Mouse (Mus musculus) neural tube, embryonic 11.5 days (tissue): ENCODE data around the gene Nt5c1a. TPM values are rescaled to one million over a fixed set of nuclear protein-coding genes. Genes with fewer than 3 reads are reported as not detected.

Experiments used
- ATAC-seq: fragments of 200-750 bp; cut with Nextera tagmentation; 2 replicates; pipeline ENCODE4 v1.8.0; 2017; ENCODE audit warnings: moderate number of reproducible peaks, mild to moderate bottlenecking, moderate TSS enrichment, moderate library complexity; ENCODE audit not compliant: insufficient read depth, low FRiP score, low TSS enrichment
- DNase-seq: peaks from one replicate; pipeline ENCODE4 v3.0.0-alpha.2; 2015; ENCODE audit warnings: low spot score
- H3K27ac ChIP-seq: fragments of 300-500 bp; sonication (generic); 2 replicates; pipeline ENCODE4 v1.5.1; 2014; ENCODE audit warnings: low read depth, mild to moderate bottlenecking, low read length
- H3K27me3 ChIP-seq: fragments of 300-500 bp; sonication (generic); 2 replicates; pipeline ENCODE4 v1.6.1; 2014; ENCODE audit warnings: mild to moderate bottlenecking, low read length, mixed read lengths; ENCODE audit not compliant: control insufficient read depth, insufficient read depth
- H3K36me3 ChIP-seq: fragments of 300-500 bp; sonication (generic); 2 replicates; pipeline ENCODE4 v1.6.1; 2014; ENCODE audit warnings: mild to moderate bottlenecking, low read length, moderate library complexity, mixed read lengths; ENCODE audit not compliant: control insufficient read depth, insufficient read depth
- H3K4me1 ChIP-seq: fragments of 300-500 bp; sonication (generic); 2 replicates; pipeline ENCODE4 v1.6.1; 2014; ENCODE audit warnings: low read length, mixed read lengths; ENCODE audit not compliant: control insufficient read depth, insufficient read depth
- H3K4me2 ChIP-seq: fragments of 300-500 bp; sonication (generic); 2 replicates; pipeline ENCODE4 v1.6.1; 2014; ENCODE audit warnings: low read depth, mild to moderate bottlenecking, moderate library complexity
- H3K4me3 ChIP-seq: fragments of 300-500 bp; sonication (generic); 2 replicates; pipeline ENCODE4 v1.5.1; 2014; ENCODE audit warnings: low read depth, low read length
- H3K9ac ChIP-seq: fragments of 300-500 bp; sonication (generic); 2 replicates; pipeline ENCODE4 v1.6.1; 2014; ENCODE audit warnings: mild to moderate bottlenecking, low read length
- H3K9me3 ChIP-seq: fragments of 300-500 bp; sonication (generic); 2 replicates; pipeline ENCODE4 v1.6.1; 2016; ENCODE audit warnings: low read length; ENCODE audit not compliant: control insufficient read depth
- WGBS: fragments of 180-500 bp; shearing (Covaris S2); extraction: QIAGEN DNeasy Blood & Tissue Kit; methylation state at CpG from one replicate; pipeline ENCODE4 v1.1.7; 2014; 5-methylcytosine and 5-hydroxymethylcytosine counted together
- polyA plus RNA-seq: library from polyadenylated mRNA; unstranded; fragments of >200 nt; fragmentation: Nextera tagmentation; extraction: Ambion mirVana; gene quantifications from 2 replicates; pipeline ENCODE4 v1.2.1, GENCODE M21; 2014

Gene Nt5c1a
- polyA plus RNA-seq, 1 experiment from 2014 or later = not detected

- H3K9me3 ChIP-seq = no peaks in the 10 kb centered on the region
- H3K36me3 ChIP-seq = no peaks in the 10 kb centered on the region
- H3K27ac ChIP-seq = no peak overlapping the region
- DNase-seq (peak; percentile 77), ATAC-seq (peak; percentile 78; the same call in 1 of the 2 replicates)
- no peaks in the 10 kb centered on the region for H3K27me3 ChIP-seq
- no peak overlapping the region for H3K4me3 ChIP-seq
- no peak overlapping the region for H3K4me2 ChIP-seq
- H3K4me1 ChIP-seq = no peaks in the 10 kb centered on the region
- no peak overlapping the region for H3K9ac ChIP-seq
- WGBS = 73% methylated on average over 15 of the region's 15 CpGs
Observed at GRCm38 (mm10) chr4:123219720-123220357, 18.5 kb downstream of the Nt5c1a start.

DNA sequence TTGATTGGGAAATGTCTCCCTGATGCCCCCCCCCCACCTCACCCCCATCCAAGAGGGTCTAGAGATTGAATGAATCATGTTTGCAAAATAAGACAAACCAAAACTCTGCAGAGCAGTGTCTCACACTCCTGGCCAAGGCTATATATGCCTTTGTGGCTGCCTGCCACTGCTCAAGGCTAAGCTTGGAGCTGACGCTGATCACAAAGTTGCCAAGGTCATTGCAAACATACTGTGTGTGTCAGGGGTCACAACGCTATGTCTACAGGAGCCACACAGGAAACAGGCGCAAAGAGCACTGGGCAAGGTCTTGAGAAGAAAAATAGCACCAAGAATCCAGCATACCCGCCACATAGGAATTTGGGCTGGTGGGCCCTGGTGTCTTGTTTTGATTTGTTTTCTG, 19.3 kb downstream of the Nt5c1a start:
- DNase-seq = no peak
- Histone ChIP-seq H3K36me3 (no peaks in the 10 kb centered on the region), H3K4me2 (no peak overlapping the region), H3K4me3 (no peak overlapping the region), H3K4me1 (no peaks in the 10 kb centered on the region), H3K27ac (no peak overlapping the region), H3K9me3 (no peaks in the 10 kb centered on the region), H3K9ac (no peak overlapping the region), H3K27me3 (no peaks in the 10 kb centered on the region)
- 66% methylated on average over 4 of the region's 4 CpGs for WGBS
- no peak for ATAC-seq

DNA sequence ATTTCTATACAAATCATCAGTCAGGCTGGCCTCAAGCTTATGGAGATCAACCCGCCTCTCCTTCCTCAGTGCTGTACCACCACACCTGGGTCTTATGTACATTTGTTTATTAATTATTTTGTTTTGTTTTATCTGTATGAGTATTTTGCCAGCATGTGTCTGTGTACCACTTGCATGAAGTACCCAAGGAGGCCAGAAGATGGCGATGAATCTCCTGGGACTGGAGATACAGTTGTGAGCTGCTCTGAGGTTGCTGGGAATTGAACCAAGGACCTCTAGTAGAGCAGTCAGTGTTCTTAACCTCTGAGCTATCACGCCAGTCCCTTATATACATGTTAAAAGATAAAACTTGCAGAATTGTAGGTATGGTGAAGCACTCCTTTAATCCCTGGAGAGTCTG, 22.0 kb downstream of the Nt5c1a start:
- Histone ChIP-seq H3K36me3 (no peaks in the 10 kb centered on the region), H3K9ac (no peak overlapping the region), H3K27ac (no peak overlapping the region), H3K9me3 (no peaks in the 10 kb centered on the region), H3K4me1 (peaks cover 7% of the 10 kb centered on the region), H3K4me3 (no peak overlapping the region), H3K27me3 (no peaks in the 10 kb centered on the region), H3K4me2 (no peak overlapping the region)
- 52% methylated on average over 3 of the region's 3 CpGs for WGBS
- ATAC-seq = no peak
- DNase-seq = no peak

GRCm38 (mm10) chr4:123225718-123226403, 24.6 kb downstream of the Nt5c1a start:
- H3K27ac ChIP-seq = no peak overlapping the region
- H3K9me3 ChIP-seq = no peaks in the 10 kb centered on the region
- H3K4me2 ChIP-seq = no peak overlapping the region
- 61% methylated on average over 10 of the region's 10 CpGs for WGBS
- no peak overlapping the region for H3K4me3 ChIP-seq
- ATAC-seq (no peak), DNase-seq (no peak)
- H3K9ac ChIP-seq = no peak overlapping the region
- no peaks in the 10 kb centered on the region for H3K27me3 ChIP-seq
- no peaks in the 10 kb centered on the region for H3K36me3 ChIP-seq
- H3K4me1 ChIP-seq = peaks cover 14% of the 10 kb centered on the region

DNA sequence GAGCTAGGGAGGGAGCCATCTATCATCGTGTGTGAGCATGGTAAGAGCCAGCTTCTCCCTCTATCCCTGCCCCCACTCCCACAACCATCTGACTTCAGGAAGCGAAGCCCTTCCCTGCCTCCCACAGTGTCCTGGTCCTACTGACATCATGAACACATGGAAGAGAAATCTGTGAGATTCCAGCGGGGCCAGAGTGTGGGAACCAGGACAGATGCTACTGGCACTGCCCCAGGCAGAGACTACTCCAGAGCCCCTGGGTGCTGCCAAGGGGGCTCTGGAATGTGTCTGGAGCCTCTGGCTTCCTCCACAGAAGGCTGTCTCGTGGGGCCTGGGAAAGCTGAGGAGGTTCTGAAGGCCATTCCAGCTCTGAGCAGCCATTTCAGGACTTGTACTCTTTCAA, 26.4 kb downstream of the Nt5c1a start:
- Histone ChIP-seq H3K4me3 (no peak overlapping the region), H3K9me3 (no peaks in the 10 kb centered on the region), H3K27ac (no peak overlapping the region), H3K36me3 (no peaks in the 10 kb centered on the region), H3K9ac (no peak overlapping the region), H3K4me1 (peaks cover 14% of the 10 kb centered on the region), H3K27me3 (no peaks in the 10 kb centered on the region), H3K4me2 (no peak overlapping the region)
- DNase-seq (no peak), ATAC-seq (no peak)
- WGBS = 31% methylated on average over 4 of the region's 4 CpGs

DNA sequence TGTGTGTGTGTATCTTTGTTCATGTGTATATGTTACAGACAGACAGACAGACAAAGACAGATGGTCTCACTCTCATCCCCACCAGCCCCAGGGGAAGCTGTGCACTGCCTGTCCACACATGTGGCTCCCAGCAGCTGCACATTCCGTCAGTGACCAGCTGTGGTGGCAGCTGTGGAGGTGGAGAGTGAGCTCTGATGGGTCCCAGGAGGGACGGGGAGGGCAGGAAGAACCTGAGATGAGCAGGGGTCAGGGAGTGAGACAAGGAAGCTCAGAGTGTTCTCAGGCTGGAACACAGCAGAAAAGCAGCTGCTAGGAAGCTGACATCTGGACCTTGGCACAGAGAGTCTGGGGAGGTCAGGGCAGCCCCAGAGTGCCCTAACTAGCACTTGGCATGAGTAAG, 27.0 kb downstream of the Nt5c1a start:
- Histone ChIP-seq H3K27me3 (0 out of 2 replicates have a peak, but pooled peaks cover under 1% of the 10 kb centered on the region), H3K9ac (no peak overlapping the region), H3K9me3 (no peaks in the 10 kb centered on the region), H3K4me1 (peaks cover 15% of the 10 kb centered on the region), H3K4me2 (no peak overlapping the region), H3K36me3 (no peaks in the 10 kb centered on the region), H3K27ac (no peak overlapping the region), H3K4me3 (no peak overlapping the region)
- DNase-seq (no peak), ATAC-seq (no peak)
- 31% methylated on average over 2 of the region's 2 CpGs for WGBS

DNA sequence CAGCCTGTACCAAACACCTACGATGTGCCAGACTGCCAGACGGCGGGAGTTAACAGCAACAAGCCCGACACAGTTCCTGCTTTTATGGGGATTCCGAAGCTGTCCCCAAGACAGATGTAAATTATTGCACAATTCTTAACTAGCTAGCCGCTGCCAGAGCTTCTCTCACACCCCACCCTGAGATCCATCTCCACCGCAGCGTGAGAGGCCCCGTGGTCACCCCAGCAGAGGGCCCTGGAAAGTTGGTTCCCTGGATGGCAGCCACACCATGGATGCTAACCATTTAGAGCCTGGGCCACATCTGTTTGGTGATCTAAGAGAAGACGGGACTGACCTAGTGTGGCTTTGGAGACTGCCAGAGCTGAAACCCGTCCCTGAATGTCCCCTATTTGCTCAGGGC, 27.9 kb downstream of the Nt5c1a start:
- H3K36me3 ChIP-seq = no peaks in the 10 kb centered on the region
- WGBS = 64% methylated on average over 11 of the region's 11 CpGs
- DNase-seq (no peak), ATAC-seq (no peak)
- no peak overlapping the region for H3K27ac ChIP-seq
- peaks cover 20% of the 10 kb centered on the region for H3K4me1 ChIP-seq
- H3K9me3 ChIP-seq = no peaks in the 10 kb centered on the region
- H3K27me3 ChIP-seq = peaks cover 9% of the 10 kb centered on the region; the same call in 1 of the 2 replicates
- H3K4me2 ChIP-seq = no peak overlapping the region
- no peak overlapping the region for H3K4me3 ChIP-seq
- H3K9ac ChIP-seq = no peak overlapping the region

GRCm38 (mm10) chr4:123232841-123233240, 31.5 kb downstream of the Nt5c1a start:
- Histone ChIP-seq H3K27ac (no peak overlapping the region), H3K36me3 (no peaks in the 10 kb centered on the region), H3K4me2 (peak overlapping the region; percentile 70; the same call in 1 of the 2 replicates), H3K4me1 (peaks cover 17% of the 10 kb centered on the region), H3K4me3 (no peak overlapping the region), H3K9me3 (no peaks in the 10 kb centered on the region), H3K9ac (no peak overlapping the region), H3K27me3 (peaks cover 12% of the 10 kb centered on the region; the same call in 1 of the 2 replicates)
- DNase-seq = no peak
- ATAC-seq = no peak
- 65% methylated on average over 3 of the region's 3 CpGs for WGBS
